Comparison of ENCODE assay signal across 16 mouse cellular contexts in the genomic region with DNA sequence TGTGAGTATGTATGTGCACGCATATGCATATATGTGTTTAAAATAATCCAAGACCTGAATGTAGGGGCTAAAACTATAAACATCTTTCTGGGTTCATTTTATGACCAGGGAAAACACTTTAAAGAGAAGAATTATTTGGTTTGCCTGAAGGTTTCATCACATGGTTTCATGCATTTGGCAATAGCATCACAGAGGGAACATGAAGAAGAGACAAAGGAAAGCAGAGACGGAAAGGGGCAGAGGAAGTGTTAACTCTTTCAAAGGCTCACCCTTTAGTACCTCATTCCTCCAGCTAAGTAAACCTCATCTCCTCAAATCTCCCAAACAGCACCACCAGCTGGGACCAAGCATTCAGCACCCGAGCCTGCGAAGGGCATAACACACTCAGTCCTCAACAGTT.
"Had no signal": no experiment of that assay in that cellular context is flagged by ENCODE, and none has a peak within 500 bp of the region (broad histone marks: within the 10 kb centered on the region; RNA-seq: fewer than 3 reads in every experiment).

No protein-coding gene starts in this region.

- DNase-seq: retina, postnatal 1 day; right cerebral cortex, adult 18-20 months; right cerebral cortex, postnatal 14 days; right cerebral cortex, postnatal 25 days; right cerebral cortex, postnatal 4 days; spleen, adult 18-20 months; thymus, adult 18-20 months; thymus, adult 2 months; thymus, postnatal 14 days; thymus, postnatal 25 days; thymus, postnatal 36 days; thymus, postnatal 4 days had no signal

- H3K4me1 ChIP-seq: neural tube, embryonic 15.5 days; stomach, embryonic 15.5 days had no signal

- H3K4me3 ChIP-seq: neural tube, embryonic 13.5 days; neural tube, embryonic 15.5 days; stomach, embryonic 15.5 days had no signal

- H3K9ac ChIP-seq: neural tube, embryonic 13.5 days; neural tube, embryonic 15.5 days; stomach, embryonic 15.5 days had no signal

- H3K9me3 ChIP-seq: neural tube, embryonic 13.5 days; neural tube, embryonic 15.5 days; stomach, embryonic 15.5 days had no signal

- H3K4me2 ChIP-seq: neural tube, embryonic 13.5 days; neural tube, embryonic 15.5 days; stomach, embryonic 15.5 days had no signal

- H3K27ac ChIP-seq: neural tube, embryonic 13.5 days; neural tube, embryonic 15.5 days; stomach, embryonic 15.5 days; stomach, postnatal 0 days had no signal

- H3K27me3 ChIP-seq: neural tube, embryonic 13.5 days; neural tube, embryonic 15.5 days; stomach, embryonic 15.5 days had no signal

- H3K36me3 ChIP-seq: neural tube, embryonic 13.5 days; neural tube, embryonic 15.5 days; stomach, embryonic 15.5 days had no signal
